Mouse (Mus musculus): ENCODE data around the gene Slu7. TPM values are rescaled to one million over a fixed set of nuclear protein-coding genes. Genes with fewer than 3 reads are reported as not detected.

The Slu7 gene
- polyA plus RNA-seq, 1 experiment from 2014 or later, result 44.1 TPM

- Histone ChIP-seq H3K27ac (peak overlapping the region; percentile 88), H3K36me3 (peaks cover 18% of the 10 kb centered on the region), H3K4me1 (peaks cover 8% of the 10 kb centered on the region), H3K9me3 (no peaks in the 10 kb centered on the region), H3K27me3 (ENCODE audit: insufficient read depth, poor library complexity, severe bottlenecking) (no peaks in the 10 kb centered on the region), H3K4me3 (peak overlapping the region; percentile 95)
- DNase-seq (ENCODE audit: low spot score), result no peak
- WGBS, result 2% methylated on average over 9 of the region's 9 CpGs
Observed at GRCm38 (mm10) chr11:43434024-43434407, 472 bp downstream of the Slu7 start.

- Histone ChIP-seq H3K27ac (no peak overlapping the region), H3K4me3 (no peak overlapping the region), H3K27me3 (ENCODE audit: insufficient read depth, poor library complexity, severe bottlenecking) (no peaks in the 10 kb centered on the region), H3K9me3 (no peaks in the 10 kb centered on the region), H3K36me3 (peaks cover 87% of the 10 kb centered on the region), H3K4me1 (no peaks in the 10 kb centered on the region)
- 92% methylated on average over 10 of the region's 10 CpGs for WGBS
- DNase-seq (ENCODE audit: low spot score), result no peak
Observed at GRCm38 (mm10) chr11:43441121-43441520, 7.6 kb downstream of the Slu7 start.

- H3K4me3 ChIP-seq, result no peak overlapping the region
- H3K27ac ChIP-seq, result no peak overlapping the region
- peaks cover 93% of the 10 kb centered on the region for H3K36me3 ChIP-seq
- H3K27me3 ChIP-seq (ENCODE audit: insufficient read depth, poor library complexity, severe bottlenecking), result no peaks in the 10 kb centered on the region
- no peaks in the 10 kb centered on the region for H3K9me3 ChIP-seq
- H3K4me1 ChIP-seq, result no peaks in the 10 kb centered on the region
- no peak for DNase-seq (ENCODE audit: low spot score)
- WGBS, result 92% methylated on average over 13 of the region's 13 CpGs
Observed at GRCm38 (mm10) chr11:43443183-43443582, 9.6 kb downstream of the Slu7 start.

GRCm38 (mm10) chr11:43449916-43450315, 16.4 kb downstream of the Slu7 start:
- H3K27ac ChIP-seq, result no peak overlapping the region
- no peaks in the 10 kb centered on the region for H3K4me1 ChIP-seq
- no peaks in the 10 kb centered on the region for H3K27me3 ChIP-seq (ENCODE audit: insufficient read depth, poor library complexity, severe bottlenecking)
- no peak for DNase-seq (ENCODE audit: low spot score)
- H3K4me3 ChIP-seq, result no peak overlapping the region
- WGBS, result 79% methylated on average over 2 of the region's 2 CpGs
- H3K9me3 ChIP-seq, result no peaks in the 10 kb centered on the region
- H3K36me3 ChIP-seq, result peaks cover 28% of the 10 kb centered on the region

GRCm38 (mm10) chr11:43451322-43451721, 17.8 kb downstream of the Slu7 start:
- no peak for DNase-seq (ENCODE audit: low spot score)
- Histone ChIP-seq H3K9me3 (no peaks in the 10 kb centered on the region), H3K27me3 (ENCODE audit: insufficient read depth, poor library complexity, severe bottlenecking) (no peaks in the 10 kb centered on the region), H3K27ac (no peak overlapping the region), H3K4me3 (no peak overlapping the region), H3K4me1 (no peaks in the 10 kb centered on the region), H3K36me3 (peaks cover 14% of the 10 kb centered on the region)
- WGBS, result 70% methylated on average over 4 of the region's 4 CpGs

GRCm38 (mm10) chr11:43452266-43452665, 18.7 kb downstream of the Slu7 start:
- Histone ChIP-seq H3K36me3 (peaks cover 5% of the 10 kb centered on the region), H3K27me3 (ENCODE audit: insufficient read depth, poor library complexity, severe bottlenecking) (no peaks in the 10 kb centered on the region), H3K9me3 (no peaks in the 10 kb centered on the region), H3K4me1 (no peaks in the 10 kb centered on the region), H3K27ac (no peak overlapping the region), H3K4me3 (no peak overlapping the region)
- DNase-seq (ENCODE audit: low spot score), result no peak
- 65% methylated on average over 2 of the region's 2 CpGs for WGBS

GRCm38 (mm10) chr11:43463204-43463603, 29.7 kb downstream of the Slu7 start:
- Histone ChIP-seq H3K4me1 (no peaks in the 10 kb centered on the region), H3K9me3 (no peaks in the 10 kb centered on the region), H3K27me3 (ENCODE audit: insufficient read depth, poor library complexity, severe bottlenecking) (no peaks in the 10 kb centered on the region), H3K4me3 (no peak overlapping the region), H3K36me3 (no peaks in the 10 kb centered on the region), H3K27ac (no peak overlapping the region)
- DNase-seq (ENCODE audit: low spot score), result peak; percentile 55
- 93% methylated on average over 25 of the region's 25 CpGs for WGBS

- Histone ChIP-seq H3K9me3 (no peaks in the 10 kb centered on the region), H3K27me3 (ENCODE audit: insufficient read depth, poor library complexity, severe bottlenecking) (peaks cover under 1% of the 10 kb centered on the region; the same call in 1 of the 2 replicates), H3K4me3 (no peak overlapping the region), H3K36me3 (no peaks in the 10 kb centered on the region), H3K4me1 (peaks cover 13% of the 10 kb centered on the region), H3K27ac (no peak overlapping the region)
- 45% methylated on average over 5 of the region's 5 CpGs for WGBS
- peak; percentile 50 for DNase-seq (ENCODE audit: low spot score)
Observed at GRCm38 (mm10) chr11:43470118-43470517, 36.6 kb downstream of the Slu7 start.

GRCm38 (mm10) chr11:43470881-43471820, 37.6 kb downstream of the Slu7 start:
- H3K36me3 ChIP-seq, result no peaks in the 10 kb centered on the region
- H3K27ac ChIP-seq, result no peak overlapping the region
- peaks cover 13% of the 10 kb centered on the region for H3K4me1 ChIP-seq
- no peak overlapping the region for H3K4me3 ChIP-seq
- peaks cover 6% of the 10 kb centered on the region; the same call in 1 of the 2 replicates for H3K27me3 ChIP-seq (ENCODE audit: insufficient read depth, poor library complexity, severe bottlenecking)
- H3K9me3 ChIP-seq, result no peaks in the 10 kb centered on the region
- 80% methylated on average over 6 of the region's 6 CpGs for WGBS
- DNase-seq (ENCODE audit: low spot score), result peak; percentile 42

- peak; percentile 42 for DNase-seq (ENCODE audit: low spot score)
- 59% methylated on average over 1 of the region's 1 CpGs for WGBS
- Histone ChIP-seq H3K27me3 (ENCODE audit: insufficient read depth, poor library complexity, severe bottlenecking) (peaks cover 6% of the 10 kb centered on the region; the same call in 1 of the 2 replicates), H3K27ac (no peak overlapping the region), H3K36me3 (no peaks in the 10 kb centered on the region), H3K9me3 (no peaks in the 10 kb centered on the region), H3K4me3 (no peak overlapping the region), H3K4me1 (peaks cover 13% of the 10 kb centered on the region)
Observed at GRCm38 (mm10) chr11:43473115-43473514, 39.6 kb downstream of the Slu7 start.

GRCm38 (mm10) chr11:43473635-43474224, 40.2 kb downstream of the Slu7 start:
- no peak overlapping the region for H3K27ac ChIP-seq
- no peak for DNase-seq (ENCODE audit: low spot score)
- H3K4me3 ChIP-seq, result peak overlapping the region; percentile 51
- no peaks in the 10 kb centered on the region for H3K9me3 ChIP-seq
- H3K36me3 ChIP-seq, result no peaks in the 10 kb centered on the region
- WGBS, result 54% methylated on average over 15 of the region's 15 CpGs
- H3K27me3 ChIP-seq (ENCODE audit: insufficient read depth, poor library complexity, severe bottlenecking), result peaks cover 6% of the 10 kb centered on the region; the same call in 1 of the 2 replicates
- H3K4me1 ChIP-seq, result peaks cover 13% of the 10 kb centered on the region

- peak within 1 kb of the TSS; percentile 51 for H3K4me3 ChIP-seq
- WGBS, result 4% methylated on average over 24 of the region's 24 CpGs
- H3K27ac ChIP-seq, result peak within 1 kb of the TSS; percentile 37; the same call in 1 of the 2 replicates
- no peaks in the 10 kb centered on the region for H3K36me3 ChIP-seq
- H3K27me3 ChIP-seq (ENCODE audit: insufficient read depth, poor library complexity, severe bottlenecking), result peaks cover 6% of the 10 kb centered on the region; the same call in 1 of the 2 replicates
- peaks cover 13% of the 10 kb centered on the region for H3K4me1 ChIP-seq
- H3K9me3 ChIP-seq, result no peaks in the 10 kb centered on the region
- peak; percentile 77 for DNase-seq (ENCODE audit: low spot score)
Observed at GRCm38 (mm10) chr11:43474225-43474774, 40.8 kb downstream of the Slu7 start, which contains the start of gene C1qtnf2. Gene C1qtnf2 (plus strand): TSS chr11:43474276.

GRCm38 (mm10) chr11:43479376-43479775, 45.8 kb downstream of the Slu7 start:
- 83% methylated on average over 3 of the region's 3 CpGs for WGBS
- Histone ChIP-seq H3K4me3 (no peak overlapping the region), H3K27ac (no peak overlapping the region), H3K9me3 (no peaks in the 10 kb centered on the region), H3K36me3 (no peaks in the 10 kb centered on the region), H3K4me1 (peaks cover 27% of the 10 kb centered on the region), H3K27me3 (ENCODE audit: insufficient read depth, poor library complexity, severe bottlenecking) (peaks cover 6% of the 10 kb centered on the region; the same call in 1 of the 2 replicates)
- DNase-seq (ENCODE audit: low spot score), result no peak
